Mouse (Mus musculus) C2C12 (cell line): ENCODE data around the gene Slc4a4.

Experiments
- CTCF ChIP-seq: IDR thresholded peaks from one replicate; pipeline ENCODE4 v1.5.1; 2011; ENCODE audit not compliant: control insufficient read depth, insufficient read depth, insufficient read length
- FOSL1 ChIP-seq: IDR thresholded peaks from one replicate; pipeline ENCODE4 v1.8.0; 2011; ENCODE audit warnings: mild to moderate bottlenecking, low read length; ENCODE audit not compliant: poor library complexity, insufficient read depth, severe bottlenecking
- MYOD1 ChIP-seq: IDR thresholded peaks from one replicate; pipeline ENCODE4 v1.6.1; 2011; ENCODE audit warnings: low read depth; ENCODE audit not compliant: control insufficient read depth, insufficient read length
- USF1 ChIP-seq: IDR thresholded peaks from one replicate; pipeline ENCODE4 v1.6.1; 2011; ENCODE audit warnings: low read depth, mild to moderate bottlenecking, control low read depth, moderate library complexity

GRCm38 (mm10) chr5:88887556-88888412 lies 1.2 kb downstream of the Slc4a4 start:
- TF ChIP-seq CTCF, result no peak
- no peak for TF ChIP-seq USF1
- no peak for TF ChIP-seq MYOD1
- TF ChIP-seq FOSL1, result no peak
